Mouse (Mus musculus): Measurements from ENCODE around the gene Zfp784.

DNA sequence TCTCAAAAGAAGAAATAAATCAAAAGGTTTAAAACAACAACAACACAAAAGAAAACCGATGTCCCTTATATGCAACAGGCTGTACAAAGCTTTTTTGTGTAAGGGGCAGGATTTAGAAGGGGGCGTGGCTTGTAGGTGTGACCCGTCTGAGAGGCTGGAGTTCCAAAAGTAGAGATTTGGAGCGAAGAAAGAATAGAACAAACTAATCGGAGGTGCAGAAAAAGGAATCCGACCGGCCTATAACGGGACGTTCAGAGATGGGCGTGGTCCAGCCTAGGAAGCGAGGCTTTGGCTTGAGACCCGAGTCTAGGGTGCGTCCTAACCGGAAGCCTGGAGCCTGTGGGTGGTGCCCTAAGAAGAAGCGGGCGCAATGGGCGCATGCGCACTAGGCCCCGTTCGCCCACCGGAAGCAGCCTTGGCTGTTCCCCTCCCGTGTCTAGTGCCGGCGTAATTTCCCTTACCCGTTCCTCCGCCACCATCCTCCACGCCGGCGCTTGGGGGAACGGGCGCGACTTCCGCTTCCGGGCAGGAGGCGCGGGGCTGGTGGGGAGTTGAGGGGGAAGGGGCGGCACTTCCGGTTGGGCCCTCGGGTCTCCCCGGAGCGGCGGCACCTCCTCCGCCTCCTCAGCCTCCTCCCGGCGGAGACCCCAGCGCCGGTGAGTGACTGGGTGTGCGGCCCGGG lies 18.1 kb downstream of the Zfp784 start, which contains the start of the genes Zfp865 and Ccdc106:
- peak; percentile 14; the same call in 1 of the 2 replicates for TF ChIP-seq CTCF (IDR thresholded peaks at IDR 0.05; ENCODE audit: low read depth)
- no peak for TF ChIP-seq EP300 (optimal IDR thresholded peaks at IDR 0.05)
